Mouse (Mus musculus) intestine, embryonic 16.5 days (tissue): ENCODE measurements around the gene Col6a4. TPM values are rescaled to one million over a fixed set of nuclear protein-coding genes. Genes with fewer than 3 reads are reported as not detected.

Experiments used
- ATAC-seq: fragments of 200-750 bp; cut with Nextera tagmentation; 2 replicates; pipeline ENCODE4 v1.8.0; 2017; ENCODE audit warnings: moderate TSS enrichment, moderate library complexity
- H3K27ac ChIP-seq: fragments of 300-500 bp; sonication (generic); 2 replicates; pipeline ENCODE4 v1.5.1; 2014; ENCODE audit warnings: mild to moderate bottlenecking, low read length
- H3K27me3 ChIP-seq: fragments of 300-500 bp; sonication (generic); replicated peaks from 2 replicates; pipeline ENCODE4 v1.6.1; 2014; ENCODE audit warnings: low read length, control low read depth, mixed read lengths; ENCODE audit not compliant: control insufficient read depth, insufficient read depth
- H3K36me3 ChIP-seq: fragments of 300-500 bp; sonication (generic); 2 replicates; pipeline ENCODE4 v1.6.1; 2014; ENCODE audit warnings: low read length, control low read depth; ENCODE audit not compliant: control insufficient read depth, insufficient read depth
- H3K4me1 ChIP-seq: fragments of 300-500 bp; sonication (generic); 2 replicates; pipeline ENCODE4 v1.6.1; 2014; ENCODE audit warnings: low read length, control low read depth, mixed read lengths; ENCODE audit not compliant: control insufficient read depth, insufficient read depth
- H3K4me2 ChIP-seq: fragments of 300-500 bp; sonication (generic); 2 replicates; pipeline ENCODE4 v1.6.1; 2014; ENCODE audit warnings: low read depth, low read length, control low read depth
- H3K4me3 ChIP-seq: fragments of 300-500 bp; sonication (generic); 2 replicates; pipeline ENCODE4 v1.5.1; 2014; ENCODE audit warnings: mild to moderate bottlenecking, low read length
- H3K9ac ChIP-seq: fragments of 300-500 bp; sonication (generic); 2 replicates; pipeline ENCODE4 v1.6.1; 2014; ENCODE audit warnings: low read depth, low read length
- H3K9me3 ChIP-seq: fragments of 300-500 bp; sonication (generic); 2 replicates; pipeline ENCODE4 v1.6.1; 2016; ENCODE audit warnings: low read length, control low read depth; ENCODE audit not compliant: control insufficient read depth
- WGBS: fragments of 180-500 bp; shearing (Covaris S2); extraction: QIAGEN DNeasy Blood & Tissue Kit; methylation state at CpG from one replicate; pipeline ENCODE4 v1.1.7; 2014; 5-methylcytosine and 5-hydroxymethylcytosine counted together
- polyA plus RNA-seq: library from polyadenylated mRNA; unstranded; fragments of >200 nt; fragmentation: Nextera tagmentation; extraction: Ambion mirVana; gene quantifications from 2 replicates; pipeline ENCODE4 v1.2.1, GENCODE M21; 2015

Gene Col6a4
- polyA plus RNA-seq, 1 experiment from 2014 or later, result 72.7 TPM

DNA sequence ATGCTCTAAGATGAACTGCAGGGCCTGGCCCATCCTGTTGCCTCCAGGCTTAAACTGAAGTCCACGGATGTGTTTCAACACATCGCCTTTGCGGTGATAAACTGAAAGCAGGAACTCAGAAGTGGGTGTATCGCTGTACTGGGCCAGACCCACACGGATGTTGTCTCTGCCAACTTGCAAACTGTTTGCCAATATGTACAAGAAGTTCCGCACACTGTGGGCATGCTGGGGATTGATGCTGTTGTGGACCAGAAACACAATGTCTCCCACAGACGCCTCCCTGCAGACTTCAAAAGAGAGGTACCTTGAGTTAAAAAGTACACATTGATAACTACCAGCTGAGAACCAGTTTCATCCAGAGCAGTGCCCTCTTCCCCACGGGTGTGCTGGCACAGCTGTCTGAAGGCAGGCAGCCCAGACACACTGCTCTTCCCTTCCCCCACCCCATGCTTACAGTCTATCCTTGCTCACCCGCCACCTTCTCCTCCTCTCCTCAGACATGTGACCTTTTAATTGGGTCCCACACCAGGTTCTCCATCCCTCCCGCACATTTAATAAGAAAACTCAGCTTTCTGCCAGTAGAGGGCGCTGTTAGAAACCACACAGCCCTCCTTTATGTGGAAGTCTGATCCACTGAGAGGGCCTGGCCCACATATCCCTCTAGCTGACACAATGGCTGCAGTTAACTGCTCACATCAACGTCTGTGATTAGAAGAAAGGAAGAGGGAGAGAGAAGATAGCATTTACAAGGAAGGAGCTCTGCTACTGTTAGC is 16.1 kb downstream of the Col6a4 start:
- no peak for ATAC-seq
- H3K27ac ChIP-seq, result no peak overlapping the region
- 0 out of 2 replicates have a peak, but pooled peaks cover 3% of the 10 kb centered on the region for H3K4me1 ChIP-seq
- no peak overlapping the region for H3K4me3 ChIP-seq
- no peak overlapping the region for H3K4me2 ChIP-seq
- no peaks in the 10 kb centered on the region for H3K36me3 ChIP-seq
- WGBS, result 61% methylated on average over 12 of the region's 12 CpGs
- no peaks in the 10 kb centered on the region for H3K9me3 ChIP-seq
- H3K9ac ChIP-seq, result no peak overlapping the region
- no peaks in the 10 kb centered on the region for H3K27me3 ChIP-seq

GRCm38 (mm10) chr9:106077953-106078352 is 18.6 kb downstream of the Col6a4 start:
- H3K27me3 ChIP-seq, result no peaks in the 10 kb centered on the region
- H3K4me1 ChIP-seq, result 0 out of 2 replicates have a peak, but pooled peaks cover 3% of the 10 kb centered on the region
- no peaks in the 10 kb centered on the region for H3K36me3 ChIP-seq
- no peak overlapping the region for H3K4me3 ChIP-seq
- no peak overlapping the region for H3K9ac ChIP-seq
- no peak overlapping the region for H3K4me2 ChIP-seq
- no peak overlapping the region for H3K27ac ChIP-seq
- 54% methylated on average over 3 of the region's 3 CpGs for WGBS
- no peaks in the 10 kb centered on the region for H3K9me3 ChIP-seq
- no peak for ATAC-seq

DNA sequence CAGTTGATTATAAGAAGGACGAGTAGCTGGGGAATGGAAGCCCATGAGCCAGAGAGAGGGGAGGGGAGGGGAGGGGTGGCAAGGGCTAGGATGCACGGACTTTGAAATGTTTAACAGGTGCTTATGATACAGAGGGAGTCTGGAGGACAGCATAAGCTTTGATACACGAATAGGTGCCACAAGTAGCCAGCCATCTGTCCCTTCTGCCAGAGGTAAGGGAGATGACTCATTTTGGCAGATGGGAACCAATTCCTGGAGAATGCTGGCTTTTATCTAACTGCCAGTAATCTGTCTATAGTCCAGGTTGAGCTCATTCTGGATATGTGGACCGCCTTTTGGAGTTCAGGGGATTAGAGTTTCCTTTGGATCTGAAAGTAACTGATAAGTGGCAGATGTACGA is 20.3 kb downstream of the Col6a4 start:
- H3K27ac ChIP-seq, result no peak overlapping the region
- WGBS, result 75% methylated on average over 5 of the region's 5 CpGs
- H3K4me1 ChIP-seq, result 0 out of 2 replicates have a peak, but pooled peaks cover 3% of the 10 kb centered on the region
- H3K4me2 ChIP-seq, result no peak overlapping the region
- H3K27me3 ChIP-seq, result no peaks in the 10 kb centered on the region
- H3K9ac ChIP-seq, result no peak overlapping the region
- ATAC-seq, result no peak
- H3K36me3 ChIP-seq, result no peaks in the 10 kb centered on the region
- H3K9me3 ChIP-seq, result no peaks in the 10 kb centered on the region
- H3K4me3 ChIP-seq, result no peak overlapping the region

GRCm38 (mm10) chr9:106073956-106074355 is 22.6 kb downstream of the Col6a4 start:
- Histone ChIP-seq H3K36me3 (no peaks in the 10 kb centered on the region), H3K4me3 (no peak overlapping the region), H3K9ac (no peak overlapping the region), H3K27me3 (no peaks in the 10 kb centered on the region), H3K27ac (no peak overlapping the region), H3K9me3 (no peaks in the 10 kb centered on the region), H3K4me1 (0 out of 2 replicates have a peak, but pooled peaks cover 3% of the 10 kb centered on the region), H3K4me2 (no peak overlapping the region)
- no peak for ATAC-seq
- 78% methylated on average over 4 of the region's 4 CpGs for WGBS

DNA sequence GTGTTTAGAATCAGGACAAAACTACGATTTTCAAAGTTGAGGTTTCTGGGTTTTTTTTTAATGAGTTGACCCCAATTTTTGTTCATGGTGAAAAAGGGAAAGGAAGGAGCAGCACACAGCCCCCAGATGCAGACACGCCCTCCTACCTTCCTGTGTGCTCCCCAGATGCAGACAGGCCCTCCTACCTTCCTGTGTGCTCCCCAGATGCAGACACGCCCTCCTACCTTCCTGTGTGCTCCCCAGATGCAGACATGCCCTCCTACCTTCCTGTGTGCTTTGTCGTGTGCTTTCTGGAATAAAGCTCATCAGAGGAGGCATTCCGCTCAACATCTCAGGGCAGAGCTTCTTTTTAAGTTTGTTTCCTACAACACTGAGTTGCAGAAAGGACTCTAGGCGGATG is 24.9 kb downstream of the Col6a4 start:
- H3K36me3 ChIP-seq, result no peaks in the 10 kb centered on the region
- no peaks in the 10 kb centered on the region for H3K27me3 ChIP-seq
- no peak for ATAC-seq
- no peaks in the 10 kb centered on the region for H3K4me1 ChIP-seq
- 72% methylated on average over 6 of the region's 6 CpGs for WGBS
- no peaks in the 10 kb centered on the region for H3K9me3 ChIP-seq
- H3K9ac ChIP-seq, result no peak overlapping the region
- no peak overlapping the region for H3K4me2 ChIP-seq
- no peak overlapping the region for H3K27ac ChIP-seq
- H3K4me3 ChIP-seq, result no peak overlapping the region

GRCm38 (mm10) chr9:106053446-106053845 is 43.1 kb downstream of the Col6a4 start:
- no peak overlapping the region for H3K4me2 ChIP-seq
- H3K4me1 ChIP-seq, result no peaks in the 10 kb centered on the region
- H3K9me3 ChIP-seq, result no peaks in the 10 kb centered on the region
- H3K27ac ChIP-seq, result no peak overlapping the region
- H3K27me3 ChIP-seq, result no peaks in the 10 kb centered on the region
- H3K9ac ChIP-seq, result no peak overlapping the region
- no peak for ATAC-seq
- H3K36me3 ChIP-seq, result no peaks in the 10 kb centered on the region
- no peak overlapping the region for H3K4me3 ChIP-seq
- WGBS, result 92% methylated on average over 4 of the region's 4 CpGs

DNA sequence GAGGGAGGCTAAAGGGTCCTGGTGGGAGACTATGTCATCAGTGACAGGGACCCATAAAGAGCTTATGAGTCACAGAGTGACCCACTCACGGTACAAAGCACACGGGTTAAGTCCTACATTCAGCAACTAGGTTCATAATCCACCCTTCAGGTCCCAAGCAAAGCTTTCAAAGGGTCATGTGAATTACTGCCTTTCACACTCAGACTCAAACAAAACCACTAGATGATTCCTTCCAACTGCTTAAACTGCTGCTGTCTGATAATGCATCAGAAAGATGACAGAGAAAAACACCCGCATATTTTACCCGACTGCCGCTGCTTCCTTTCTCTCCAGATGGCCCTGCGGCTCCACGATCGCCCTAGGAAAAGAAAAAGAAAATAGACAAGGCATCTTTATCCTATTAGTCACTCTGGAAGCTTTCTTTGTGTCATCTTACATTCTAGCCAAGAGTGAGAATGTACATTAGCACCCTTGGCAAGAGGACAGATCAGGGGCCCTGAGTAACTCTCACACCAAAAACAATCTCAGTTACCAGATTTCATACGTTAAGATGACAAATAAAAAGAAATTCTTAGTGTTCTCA is 52.6 kb downstream of the Col6a4 start:
- H3K4me3 ChIP-seq, result no peak overlapping the region
- H3K9ac ChIP-seq, result no peak overlapping the region
- H3K4me2 ChIP-seq, result no peak overlapping the region
- no peak for ATAC-seq
- no peaks in the 10 kb centered on the region for H3K4me1 ChIP-seq
- no peaks in the 10 kb centered on the region for H3K27me3 ChIP-seq
- H3K27ac ChIP-seq, result no peak overlapping the region; the same call in 1 of the 2 replicates
- WGBS, result 64% methylated on average over 9 of the region's 9 CpGs
- H3K9me3 ChIP-seq, result no peaks in the 10 kb centered on the region
- H3K36me3 ChIP-seq, result no peaks in the 10 kb centered on the region

- Histone ChIP-seq H3K4me1 (no peaks in the 10 kb centered on the region), H3K27ac (no peak overlapping the region), H3K36me3 (no peaks in the 10 kb centered on the region), H3K9me3 (no peaks in the 10 kb centered on the region), H3K9ac (no peak overlapping the region), H3K4me2 (no peak overlapping the region), H3K4me3 (no peak overlapping the region), H3K27me3 (no peaks in the 10 kb centered on the region)
- WGBS, result 79% methylated on average over 8 of the region's 8 CpGs
- ATAC-seq, result no peak
Measured at GRCm38 (mm10) chr9:106039915-106040659, 56.5 kb downstream of the Col6a4 start.

GRCm38 (mm10) chr9:106039276-106039675 is 57.3 kb downstream of the Col6a4 start:
- H3K9ac ChIP-seq, result no peak overlapping the region
- H3K9me3 ChIP-seq, result no peaks in the 10 kb centered on the region
- no peak for ATAC-seq
- no peak overlapping the region for H3K4me3 ChIP-seq
- WGBS, result 67% methylated on average over 1 of the region's 1 CpGs
- H3K4me1 ChIP-seq, result no peaks in the 10 kb centered on the region
- no peaks in the 10 kb centered on the region for H3K36me3 ChIP-seq
- H3K27ac ChIP-seq, result no peak overlapping the region
- no peaks in the 10 kb centered on the region for H3K27me3 ChIP-seq
- H3K4me2 ChIP-seq, result no peak overlapping the region
